Mouse (Mus musculus): ENCODE data around the gene Mt1. TPM values are rescaled to one million over a fixed set of nuclear protein-coding genes. Genes with fewer than 3 reads are reported as not detected.
"Not testable (repeated sequence)": the region's sequence is repeated elsewhere in the genome, so short reads cannot be mapped to it uniquely, and the experiment has no call there.

Gene Mt1
- polyA plus RNA-seq, 1 experiment from 2014 or later: 4,215 TPM

DNA sequence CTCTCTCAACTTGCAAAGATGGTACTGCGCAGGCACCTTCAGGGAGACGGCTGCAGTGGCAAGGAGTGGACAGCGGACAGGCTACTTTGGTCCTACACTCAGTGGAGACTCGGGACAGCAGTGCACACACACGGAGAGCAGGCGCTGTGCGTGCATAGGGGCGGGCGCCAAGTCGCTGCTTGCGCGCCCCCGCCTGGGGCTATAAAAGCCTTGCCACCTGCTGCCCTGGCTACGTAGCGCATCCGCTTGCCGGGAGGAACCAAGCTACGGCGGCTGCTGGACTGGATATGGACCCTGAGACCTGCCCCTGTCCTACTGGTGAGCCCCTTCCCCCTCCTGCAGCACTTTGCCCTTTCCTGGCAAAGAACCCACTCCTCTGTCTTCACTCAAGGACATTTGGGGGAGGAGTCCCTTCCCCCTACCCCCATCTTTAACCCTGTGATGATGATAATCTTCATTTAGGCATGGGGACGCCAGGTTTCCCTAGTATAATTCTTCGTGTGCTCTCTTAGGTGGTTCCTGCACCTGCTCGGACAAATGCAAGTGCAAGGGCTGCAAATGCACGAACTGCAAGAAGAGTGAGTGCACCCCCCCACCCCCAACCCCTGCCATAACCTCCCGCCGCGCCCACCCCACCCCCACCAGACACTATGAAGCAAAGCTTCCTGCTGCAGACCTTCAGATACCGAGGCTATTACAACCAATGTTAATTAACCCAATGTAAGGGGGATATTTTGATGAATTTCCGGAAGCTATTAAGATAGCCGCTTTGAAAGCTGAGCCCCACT lies 26.2 kb upstream of the Mt1 start, which contains the start of gene Mt3:
TSS of gene Mt3 (plus strand) at position 95 of the 788 bp plus-strand sequence.
- WGBS (ENCODE audit: insufficient replicate concordance): 3% methylated on average over 29 of the region's 29 CpGs
- peaks cover 50% of the 10 kb centered on the region for H3K4me1 ChIP-seq (replicated peaks)
- peaks cover 52% of the 10 kb centered on the region for H3K27me3 ChIP-seq
- DNase-seq: peak; percentile 20
- no peaks in the 10 kb centered on the region for H3K9me3 ChIP-seq (replicated peaks)
- peak within 1 kb of the TSS; percentile 37 for H3K4me3 ChIP-seq (replicated peaks)
- H3K36me3 ChIP-seq: no peaks in the 10 kb centered on the region
- peak within 1 kb of the TSS; percentile 80 for H3K27ac ChIP-seq
- H3K9ac ChIP-seq: peak within 1 kb of the TSS; percentile 61; the same call in 1 of the 2 replicates
- peak within 1 kb of the TSS; percentile 63 for H3K4me2 ChIP-seq
- peak; percentile 60 for ATAC-seq (ENCODE audit: low read depth)

DNA sequence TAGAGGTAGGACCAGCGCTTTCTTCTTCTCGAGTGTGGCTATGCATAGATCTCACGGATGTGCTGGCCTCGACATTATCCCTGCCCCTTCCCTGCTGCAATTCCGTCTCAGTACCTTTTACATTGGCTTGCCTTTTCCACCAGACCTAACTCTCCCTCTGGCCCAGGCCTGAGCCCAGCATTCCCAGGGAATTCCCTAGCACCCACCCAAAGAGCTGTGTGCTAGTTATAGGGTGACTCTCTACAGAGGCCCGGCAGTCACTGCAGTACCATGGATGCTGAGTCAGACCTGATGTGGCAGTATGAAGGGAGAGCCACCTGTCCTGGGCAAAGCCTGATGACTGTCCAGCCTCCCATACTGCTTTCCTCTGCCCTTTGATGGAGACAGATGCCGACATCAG lies 25.4 kb upstream of the Mt1 start:
- Histone ChIP-seq H3K27ac (no peak overlapping the region), H3K36me3 (no peaks in the 10 kb centered on the region), H3K9ac (no peak overlapping the region), H3K4me1 (replicated peaks) (peaks cover 50% of the 10 kb centered on the region), H3K9me3 (replicated peaks) (no peaks in the 10 kb centered on the region), H3K27me3 (peaks cover 51% of the 10 kb centered on the region), H3K4me2 (no peak overlapping the region), H3K4me3 (replicated peaks) (no peak overlapping the region)
- ATAC-seq (ENCODE audit: low read depth): no peak
- no peak for DNase-seq
- WGBS (ENCODE audit: insufficient replicate concordance): 35% methylated on average over 7 of the region's 7 CpGs

DNA sequence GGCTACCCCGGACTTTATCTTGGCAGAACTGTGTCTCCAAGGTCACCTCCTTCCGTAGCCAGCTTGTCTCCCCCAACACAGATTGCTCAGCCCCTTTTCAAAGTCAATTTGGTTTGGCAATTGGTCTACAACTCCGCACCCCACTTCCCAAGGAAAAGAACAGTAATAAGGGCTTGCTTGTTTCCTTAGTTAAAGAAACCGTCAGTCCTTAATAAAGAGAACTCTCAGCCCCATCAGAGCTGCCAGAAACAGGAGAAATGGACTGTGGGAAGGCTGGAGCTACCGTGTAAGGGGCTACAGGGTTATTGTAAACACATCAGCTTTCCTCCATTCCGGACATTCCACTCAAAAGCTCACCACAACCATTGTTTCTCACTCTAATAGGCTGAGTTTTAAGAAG lies 24.3 kb upstream of the Mt1 start:
- no peak overlapping the region for H3K9ac ChIP-seq
- no peak for ATAC-seq (ENCODE audit: low read depth)

DNA sequence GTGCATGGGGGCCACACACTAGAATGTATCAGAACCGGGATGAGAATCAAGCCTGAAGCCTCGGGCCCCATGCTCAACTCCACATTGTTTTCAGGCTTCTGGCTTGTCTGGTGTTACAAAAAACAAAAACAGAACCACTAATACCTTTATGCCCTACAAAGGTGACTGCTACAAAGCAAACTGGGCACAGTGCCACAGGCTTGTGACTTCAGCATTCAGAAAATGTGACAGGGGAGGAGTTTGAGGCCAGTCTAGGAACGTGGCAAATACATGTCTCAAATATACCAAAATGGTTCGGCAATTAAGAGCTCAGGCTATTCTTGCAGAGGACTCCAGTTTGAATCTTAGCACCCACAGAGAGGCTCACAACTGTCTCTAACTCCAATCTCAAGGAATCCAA lies 22.8 kb upstream of the Mt1 start:
- H3K4me3 ChIP-seq (replicated peaks): no peak overlapping the region
- ATAC-seq (ENCODE audit: low read depth) (no peak), DNase-seq (no peak)
- H3K27ac ChIP-seq: no peak overlapping the region
- H3K36me3 ChIP-seq: no peaks in the 10 kb centered on the region
- no peak overlapping the region for H3K9ac ChIP-seq
- WGBS (ENCODE audit: insufficient replicate concordance): 53% methylated on average over 4 of the region's 4 CpGs
- H3K27me3 ChIP-seq: peaks cover 43% of the 10 kb centered on the region
- peaks cover 31% of the 10 kb centered on the region for H3K4me1 ChIP-seq (replicated peaks)
- no peaks in the 10 kb centered on the region for H3K9me3 ChIP-seq (replicated peaks)
- H3K4me2 ChIP-seq: no peak overlapping the region

More for the DNA sequence above, 24.3 kb upstream of the Mt1 start:
- Histone ChIP-seq H3K4me2 (no peak overlapping the region), H3K4me1 (replicated peaks) (peaks cover 45% of the 10 kb centered on the region), H3K36me3 (no peaks in the 10 kb centered on the region), H3K4me3 (replicated peaks) (no peak overlapping the region), H3K27me3 (peaks cover 44% of the 10 kb centered on the region), H3K27ac (no peak overlapping the region), H3K9me3 (replicated peaks) (no peaks in the 10 kb centered on the region)
- WGBS (ENCODE audit: insufficient replicate concordance): 38% methylated on average over 6 of the region's 6 CpGs
- no peak for DNase-seq

DNA sequence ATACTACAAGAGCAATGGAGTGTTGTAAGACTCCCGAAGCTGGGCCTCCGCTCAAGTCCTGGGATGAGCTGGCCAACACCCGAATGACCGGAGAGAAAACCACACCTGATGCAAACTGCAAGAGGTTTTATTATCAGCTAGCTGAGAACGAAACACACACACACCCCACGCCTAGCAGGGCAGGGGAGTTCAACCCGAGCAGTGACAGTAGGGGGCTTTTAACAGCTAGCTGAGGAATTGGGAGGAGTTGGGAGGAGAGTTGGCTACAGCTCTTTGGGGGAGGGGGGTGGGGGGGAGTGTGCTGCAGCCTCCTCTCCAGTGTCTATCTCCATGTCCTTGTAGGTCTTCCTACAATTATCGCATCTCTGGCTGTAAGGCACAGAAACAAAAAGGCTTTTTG lies 13.1 kb upstream of the Mt1 start:
- Histone ChIP-seq H3K27me3 (0 out of 2 replicates have a peak, but pooled peaks cover 13% of the 10 kb centered on the region), H3K4me1 (replicated peaks) (peaks cover 29% of the 10 kb centered on the region)
- 61% methylated on average over 8 of the region's 8 CpGs for WGBS (ENCODE audit: insufficient replicate concordance)
- H3K9me3 ChIP-seq (replicated peaks); H3K36me3 ChIP-seq; H3K9ac ChIP-seq; DNase-seq; ATAC-seq (ENCODE audit: low read depth); H3K4me3 ChIP-seq (replicated peaks); H3K27ac ChIP-seq; H3K4me2 ChIP-seq: not testable (repeated sequence)

DNA sequence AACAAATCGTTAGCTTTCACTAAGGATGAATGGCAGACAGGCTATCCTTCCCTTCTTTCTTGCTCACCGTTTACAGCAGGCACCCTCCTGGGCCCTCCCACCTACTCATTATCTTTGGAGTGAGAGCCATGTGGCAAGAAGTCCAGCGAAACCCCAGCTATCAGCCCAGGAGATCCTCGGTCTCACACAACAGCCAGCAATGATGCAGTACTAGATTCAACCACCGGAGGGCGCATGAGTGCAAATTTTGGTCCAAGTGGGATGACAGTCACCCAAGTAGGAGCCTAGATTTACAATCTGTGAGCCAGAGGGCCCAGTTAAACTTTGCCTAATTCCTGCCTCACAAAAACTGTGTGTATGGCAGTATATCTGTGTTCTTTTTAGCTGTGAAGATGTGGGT lies 11.6 kb upstream of the Mt1 start:
- no peaks in the 10 kb centered on the region for H3K36me3 ChIP-seq
- H3K27ac ChIP-seq: no peak overlapping the region
- H3K4me3 ChIP-seq (replicated peaks): no peak overlapping the region
- H3K9ac ChIP-seq: no peak overlapping the region; the same call in 1 of the 2 replicates
- peaks cover 44% of the 10 kb centered on the region for H3K4me1 ChIP-seq (replicated peaks)
- ATAC-seq (ENCODE audit: low read depth) (no peak), DNase-seq (peak; percentile 74)
- H3K4me2 ChIP-seq: no peak overlapping the region
- no peaks in the 10 kb centered on the region for H3K9me3 ChIP-seq (replicated peaks)
- WGBS (ENCODE audit: insufficient replicate concordance): 5% methylated on average over 6 of the region's 6 CpGs
- 0 out of 2 replicates have a peak, but pooled peaks cover 13% of the 10 kb centered on the region for H3K27me3 ChIP-seq

DNA sequence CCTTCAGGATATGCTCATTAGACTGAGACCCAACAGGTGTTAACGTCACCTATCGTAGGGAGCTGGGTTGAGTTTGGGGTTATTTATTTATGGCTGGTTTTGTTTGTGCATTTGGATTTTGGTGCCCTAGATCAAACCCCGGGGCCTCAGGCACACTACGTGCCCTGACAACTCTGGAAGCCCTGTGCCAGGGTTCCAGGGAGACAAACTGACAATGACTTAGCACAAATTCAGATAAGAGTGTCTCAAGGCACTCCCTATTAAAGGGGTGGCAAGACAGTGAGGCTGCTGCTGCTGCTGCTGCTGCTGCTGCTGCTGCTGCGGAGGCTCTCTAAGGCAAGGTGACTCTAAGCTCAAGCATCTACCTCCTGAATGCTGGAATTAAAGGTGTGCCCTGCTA lies 9.3 kb upstream of the Mt1 start:
- no peaks in the 10 kb centered on the region for H3K9me3 ChIP-seq (replicated peaks)
- WGBS (ENCODE audit: insufficient replicate concordance): 42% methylated on average over 5 of the region's 5 CpGs
- H3K27me3 ChIP-seq: no peaks in the 10 kb centered on the region
- DNase-seq: peak; percentile 62
- no peaks in the 10 kb centered on the region for H3K36me3 ChIP-seq
- peak; percentile 64 for ATAC-seq (ENCODE audit: low read depth)
- H3K27ac ChIP-seq: peak overlapping the region; percentile 99
- peaks cover 52% of the 10 kb centered on the region for H3K4me1 ChIP-seq (replicated peaks)
- peak overlapping the region; percentile 34 for H3K4me3 ChIP-seq (replicated peaks)
- peak overlapping the region; percentile 93 for H3K4me2 ChIP-seq
- peak overlapping the region; percentile 97 for H3K9ac ChIP-seq

DNA sequence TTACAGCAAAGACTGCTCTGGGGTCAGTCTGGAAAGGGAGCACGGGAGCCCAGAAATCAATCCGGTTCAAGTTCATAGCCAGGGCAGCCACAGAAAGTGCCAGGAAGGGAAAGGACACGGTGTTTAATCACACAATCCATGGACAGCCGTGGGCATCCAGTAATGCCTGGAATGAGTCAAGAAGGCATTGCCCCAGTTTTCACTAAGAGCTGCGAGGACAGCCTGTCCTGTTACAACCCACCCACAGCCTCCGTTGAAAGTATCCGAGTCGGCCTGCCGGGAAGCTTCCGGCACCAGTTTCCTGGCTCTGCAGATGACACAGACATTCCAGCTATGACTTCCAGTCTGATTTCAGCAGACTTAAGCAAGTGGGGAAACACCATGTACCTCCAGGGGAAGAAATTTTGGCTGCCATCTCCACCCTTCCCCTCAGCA lies 7.5 kb upstream of the Mt1 start:
- no peak for DNase-seq

DNA sequence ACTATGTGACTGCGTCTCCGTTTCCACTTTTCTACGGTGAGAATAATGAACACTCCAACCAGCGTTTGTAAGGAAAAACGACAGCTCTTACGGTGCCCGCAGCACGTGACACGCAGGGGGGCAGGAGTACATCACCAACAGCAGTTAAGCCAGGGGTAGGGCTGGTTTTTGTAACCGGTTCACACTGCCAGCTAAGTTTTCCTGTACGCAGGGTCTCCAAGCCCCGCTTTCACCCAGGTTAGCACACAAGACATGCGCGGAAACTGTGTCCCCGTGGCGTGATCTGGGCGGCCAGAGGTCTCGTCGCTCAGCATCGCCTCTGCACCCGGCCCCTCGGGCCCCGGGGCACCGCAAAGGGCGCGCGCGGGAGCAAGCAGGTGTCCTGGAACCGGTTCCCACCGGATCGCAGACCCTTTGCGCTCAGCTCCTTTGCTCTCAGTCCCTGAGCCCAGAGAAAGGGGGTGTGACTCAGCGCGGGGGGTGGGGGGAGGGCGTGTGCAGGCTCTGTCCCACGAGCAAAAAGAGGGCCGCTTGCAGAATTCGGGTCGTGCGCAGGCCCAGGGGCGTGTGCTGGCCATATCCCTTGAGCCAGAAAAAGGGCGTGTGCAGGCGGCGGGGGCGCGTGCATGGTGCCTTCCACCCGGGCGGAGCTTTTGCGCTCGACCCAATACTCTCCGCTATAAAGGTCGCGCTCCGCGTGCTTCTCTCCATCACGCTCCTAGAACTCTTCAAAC lies 6.6 kb upstream of the Mt1 start, which contains the start of gene Mt2:
TSS of gene Mt2 (plus strand) at position 590 of the 734 bp plus-strand sequence.
- Histone ChIP-seq H3K36me3 (no peaks in the 10 kb centered on the region), H3K4me2 (peak within 1 kb of the TSS; percentile 93), H3K9me3 (replicated peaks) (no peaks in the 10 kb centered on the region), H3K4me3 (replicated peaks) (peak within 1 kb of the TSS; percentile 88), H3K4me1 (replicated peaks) (peaks cover 69% of the 10 kb centered on the region), H3K27me3 (peaks cover 11% of the 10 kb centered on the region), H3K27ac (peak within 1 kb of the TSS; percentile 99), H3K9ac (peak within 1 kb of the TSS; percentile 97)
- DNase-seq: peak; percentile 95
- ATAC-seq (ENCODE audit: low read depth): peak; percentile 89
- under 1% methylated on average over 56 of the region's 56 CpGs for WGBS (ENCODE audit: insufficient replicate concordance)

More for the DNA sequence above, 7.5 kb upstream of the Mt1 start:
- Histone ChIP-seq H3K36me3 (no peaks in the 10 kb centered on the region), H3K9me3 (replicated peaks) (no peaks in the 10 kb centered on the region), H3K4me2 (peak overlapping the region; percentile 93), H3K9ac (peak overlapping the region; percentile 97), H3K27ac (peak overlapping the region; percentile 99), H3K27me3 (peaks cover 10% of the 10 kb centered on the region), H3K4me3 (replicated peaks) (peak overlapping the region; percentile 88), H3K4me1 (replicated peaks) (peaks cover 66% of the 10 kb centered on the region)
- WGBS (ENCODE audit: insufficient replicate concordance): 43% methylated on average over 10 of the region's 10 CpGs
- no peak for ATAC-seq (ENCODE audit: low read depth)

DNA sequence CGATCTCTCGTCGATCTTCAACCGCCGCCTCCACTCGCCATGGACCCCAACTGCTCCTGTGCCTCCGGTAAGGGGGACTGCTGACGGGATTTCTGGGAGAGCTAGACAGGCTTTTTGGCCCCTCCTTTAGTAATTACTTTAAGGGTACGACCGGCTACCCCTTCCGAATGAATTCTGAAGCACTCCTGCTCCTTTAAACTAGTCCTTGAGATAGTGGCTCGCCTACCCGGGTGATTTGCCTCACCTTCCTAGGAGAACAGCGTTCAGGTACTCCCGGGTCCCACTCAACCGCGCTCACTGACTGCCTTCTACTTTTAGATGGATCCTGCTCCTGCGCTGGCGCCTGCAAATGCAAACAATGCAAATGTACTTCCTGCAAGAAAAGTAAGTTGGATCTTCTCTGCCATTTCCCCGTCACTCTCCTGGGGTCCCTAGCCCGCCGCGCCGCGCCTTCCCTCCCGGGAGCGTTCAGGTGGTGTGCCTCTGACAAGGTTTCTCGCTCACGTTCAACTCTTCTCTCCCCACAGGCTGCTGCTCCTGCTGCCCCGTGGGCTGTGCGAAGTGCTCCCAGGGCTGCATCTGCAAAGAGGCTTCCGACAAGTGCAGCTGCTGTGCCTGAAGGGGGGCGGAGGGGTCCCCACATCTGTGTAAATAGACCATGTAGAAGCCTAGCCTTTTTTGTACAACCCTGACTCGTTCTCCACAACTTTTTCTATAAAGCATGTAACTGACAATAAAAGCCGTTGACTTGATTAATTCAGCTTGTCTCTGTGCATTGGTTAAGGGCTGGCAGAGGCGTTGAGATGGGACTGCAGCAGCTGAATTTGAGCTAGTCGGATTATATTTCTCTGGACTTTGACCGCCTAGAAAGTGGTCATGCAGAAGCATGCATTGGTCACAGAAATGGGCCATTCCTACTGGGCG lies 5.8 kb upstream of the Mt1 start:
- H3K9me3 ChIP-seq (replicated peaks): no peaks in the 10 kb centered on the region
- peak overlapping the region; percentile 99 for H3K27ac ChIP-seq
- 2% methylated on average over 39 of the region's 39 CpGs for WGBS (ENCODE audit: insufficient replicate concordance)
- ATAC-seq (ENCODE audit: low read depth): peak; percentile 27
- H3K27me3 ChIP-seq: peaks cover 11% of the 10 kb centered on the region
- H3K36me3 ChIP-seq: no peaks in the 10 kb centered on the region
- peak overlapping the region; percentile 88 for H3K4me3 ChIP-seq (replicated peaks)
- peaks cover 72% of the 10 kb centered on the region for H3K4me1 ChIP-seq (replicated peaks)
- H3K9ac ChIP-seq: peak overlapping the region; percentile 97
- peak overlapping the region; percentile 93 for H3K4me2 ChIP-seq
- peak; percentile 63 for DNase-seq

Measured in liver, embryonic 13.5 days (tissue).